Mouse (Mus musculus): ENCODE measurements at regions not wholly inside any gene's neighbourhood (a gene's known extent, or its start where the extent isn't known, plus 50 kb on each side); places are given as distances from the start of the nearest gene placed in this dataset.
A peak's percentile ranks its signal among the peaks of the same experiment; 100 is the strongest.
"Not testable (repeated sequence)": the region's sequence is repeated elsewhere in the genome, so short reads cannot be mapped to it uniquely, and the experiment has no call there.

GRCm38 (mm10) chr6:68033608-68034007, 498.0 kb upstream of the Tacstd2 start:
- not testable (repeated sequence) for DNase-seq

GRCm38 (mm10) chr6:68030740-68031139, 495.1 kb upstream of the Tacstd2 start:
- peak; percentile 8 for DNase-seq
